Mouse (Mus musculus): ENCODE data around the gene 4931414P19Rik. TPM values are rescaled to one million over a fixed set of nuclear protein-coding genes. Genes with fewer than 3 reads are reported as not detected.

The 4931414P19Rik gene
- total and polyA plus RNA-seq, 3 experiments = 1.5 to 2.9 (median 2.7) TPM

DNA sequence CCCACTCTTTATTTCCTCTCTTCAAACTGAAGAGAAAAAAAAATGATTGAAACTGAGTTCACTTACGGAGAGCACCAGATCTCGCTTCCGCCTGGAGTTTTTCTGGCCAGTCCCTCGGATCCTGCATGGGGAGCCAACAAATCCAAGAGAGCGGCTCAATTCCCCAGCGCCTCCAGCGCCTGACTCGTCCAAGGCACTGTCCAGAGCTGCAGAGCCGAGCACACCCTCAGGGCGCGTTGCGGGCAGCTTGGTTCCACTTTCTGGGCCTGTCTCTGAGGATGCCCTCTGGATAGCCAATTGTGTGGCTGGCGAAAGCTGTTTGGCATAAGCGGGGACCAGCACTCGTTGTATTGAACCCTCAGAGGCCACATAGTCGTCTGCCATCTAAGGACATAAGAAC lies 14.7 kb downstream of the 4931414P19Rik start:
- dilution Hi-C loops (cut with MboI; ENCODE audit: extremely low pct_ligation_motif_present, extremely low pct_unique_long_range_greater_than_20kb, low sequenced_read_pairs) = no loop called here
- peaks cover 0 to 14% of the 10 kb centered on the region in 2 experiments for H3K36me3 ChIP-seq (replicated peaks in 1 of 2; ENCODE audit: control insufficient read depth in 1 of 2, insufficient read depth in 1 of 2, low read length in 1 of 2)
- no peak for DNase-seq (ENCODE audit: extremely low read depth)
- H3K27ac ChIP-seq (ENCODE audit: insufficient read depth, low read depth) = no peak overlapping the region
- H3K9me3 ChIP-seq (replicated peaks; ENCODE audit: low read length) = peaks cover 6% of the 10 kb centered on the region
- no peak overlapping the region for H3K4me2 ChIP-seq (ENCODE audit: insufficient read depth, low read depth, poor library complexity, severe bottlenecking)
- H3K9ac ChIP-seq (ENCODE audit: insufficient read depth, low read depth) = no peak overlapping the region
- H3K79me2 ChIP-seq (replicated peaks; ENCODE audit: control insufficient read depth, extremely low read depth, insufficient read depth, poor library complexity, severe bottlenecking) = no peaks in the 10 kb centered on the region
- TF ChIP-seq NRF1 (IDR thresholded peaks at IDR 0.05; ENCODE audit: low read depth, low read length) = no peak
- no peak for TF ChIP-seq PAX5 (IDR thresholded peaks at IDR 0.05; ENCODE audit: low read length)
- no peak for TF ChIP-seq RAD21 (IDR thresholded peaks at IDR 0.05; ENCODE audit: low read depth, low read length)
- no peak for TF ChIP-seq KAT2A (IDR thresholded peaks at IDR 0.05; ENCODE audit: insufficient replicate concordance, low read length)
- no peak for TF ChIP-seq HCFC1 (IDR thresholded peaks at IDR 0.05; ENCODE audit: low read depth, low read length)
- TF ChIP-seq ZC3H11A (IDR thresholded peaks at IDR 0.05; ENCODE audit: low read depth, low read length) = no peak
- no peak for TF ChIP-seq ZMIZ1 (IDR thresholded peaks at IDR 0.05; ENCODE audit: low read depth, low read length)
- TF ChIP-seq MXI1 (IDR thresholded peaks at IDR 0.05; ENCODE audit: low read depth, low read length) = no peak
- TF ChIP-seq EP300 (IDR thresholded peaks at IDR 0.05; ENCODE audit: low read length) = no peak
- TF ChIP-seq ETS1 (conservative IDR thresholded peaks at IDR 0.05; ENCODE audit: low read depth, low read length) = no peak
- TF ChIP-seq UBTF (IDR thresholded peaks at IDR 0.05; ENCODE audit: low read depth, low read length) = no peak
- TF ChIP-seq POLR2A (IDR thresholded peaks at IDR 0.05; ENCODE audit: low read depth, low read length) = no peak
- TF ChIP-seq MEF2A (IDR thresholded peaks at IDR 0.05; ENCODE audit: borderline replicate concordance, low read depth, low read length) = no peak
- no peak for TF ChIP-seq BHLHE40 (IDR thresholded peaks at IDR 0.05; ENCODE audit: low read depth, low read length)
- no peak for TF ChIP-seq IRF4 (IDR thresholded peaks at IDR 0.05; ENCODE audit: low read depth, low read length)
- no peak overlapping the region for H3K4me3 ChIP-seq (replicated peaks in 1 of 3; ENCODE audit: low read depth in 2 of 3, low read length in 2 of 3, poor library complexity in 1 of 3)
- H3K4me1 ChIP-seq (ENCODE audit: control insufficient read depth in 1 of 2, insufficient read depth in 2 of 2) = no peaks in the 10 kb centered on the region
- in situ Hi-C loops (cut with MboI; ENCODE audit: low pct_ligation_motif_present, low pct_unique_long_range_greater_than_20kb, low sequenced_read_pairs) = loop anchor here (5.0 kb wide), 1 partner anchor 46 kb away; no protein-coding TSS in a partner anchor
- H3K27me3 ChIP-seq (replicated peaks) = no peaks in the 10 kb centered on the region

DNA sequence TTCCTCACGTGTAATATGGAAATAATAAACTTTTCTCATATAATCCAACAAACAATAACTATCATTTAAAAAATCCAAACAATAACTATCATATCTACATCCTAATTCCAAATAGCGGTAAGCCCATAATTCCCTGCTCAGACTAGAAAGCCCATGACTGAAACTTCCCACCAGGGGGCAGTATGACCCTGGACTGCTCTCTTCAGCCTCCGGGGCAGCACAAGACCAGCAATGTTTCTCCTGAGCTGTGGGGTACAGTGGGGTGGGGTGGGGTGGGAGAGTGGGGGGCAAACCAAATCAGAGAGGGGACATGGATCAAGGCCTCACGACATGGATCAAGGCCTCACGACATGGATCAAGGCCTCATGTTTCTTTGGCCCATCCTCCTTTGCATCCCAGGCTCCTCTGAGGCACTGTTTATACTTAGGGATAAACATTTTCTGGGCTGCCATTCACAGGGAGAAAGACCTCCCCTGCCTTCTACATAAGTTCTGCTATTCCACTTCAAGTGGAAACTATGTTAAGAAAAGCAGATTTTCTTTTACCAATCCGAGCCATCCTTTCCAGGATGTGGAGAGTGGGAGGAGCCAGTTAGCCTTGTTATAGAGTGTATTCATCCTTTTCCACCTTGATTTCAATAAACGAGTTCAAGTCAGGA lies 22.0 kb downstream of the 4931414P19Rik start:
- peak; percentile 49 for DNase-seq (ENCODE audit: extremely low read depth)
- Histone ChIP-seq H3K4me2 (ENCODE audit: insufficient read depth, low read depth, poor library complexity, severe bottlenecking) (no peak overlapping the region), H3K9me3 (replicated peaks; ENCODE audit: low read length) (no peaks in the 10 kb centered on the region), H3K9ac (ENCODE audit: insufficient read depth, low read depth) (no peak overlapping the region), H3K27ac (ENCODE audit: insufficient read depth, low read depth) (no peak overlapping the region), H3K4me3 (replicated peaks in 1 of 3; ENCODE audit: low read depth in 2 of 3, low read length in 2 of 3, poor library complexity in 1 of 3) (no peak overlapping the region), H3K36me3 (replicated peaks in 1 of 2; ENCODE audit: control insufficient read depth in 1 of 2, insufficient read depth in 1 of 2, low read length in 1 of 2) (peaks cover 3 to 17% of the 10 kb centered on the region in 2 experiments), H3K79me2 (replicated peaks; ENCODE audit: control insufficient read depth, extremely low read depth, insufficient read depth, poor library complexity, severe bottlenecking) (no peaks in the 10 kb centered on the region), H3K27me3 (replicated peaks) (no peaks in the 10 kb centered on the region), H3K4me1 (ENCODE audit: control insufficient read depth in 1 of 2, insufficient read depth in 2 of 2) (peaks cover 0 to 12% of the 10 kb centered on the region in 2 experiments; a peak in 1 of 4 replicates)
- TF ChIP-seq ETS1 (conservative IDR thresholded peaks at IDR 0.05; ENCODE audit: low read depth, low read length) = no peak
- no peak for TF ChIP-seq IRF4 (IDR thresholded peaks at IDR 0.05; ENCODE audit: low read depth, low read length)
- TF ChIP-seq CTCF (conservative IDR thresholded peaks at IDR 0.05 in 1 of 2, IDR thresholded peaks at IDR 0.05 in 1 of 2; ENCODE audit: low read depth in 2 of 2, low read length in 2 of 2) = peak; percentile 7 to 66; a peak in 2 of 4 replicates
- TF ChIP-seq SMC3 (IDR thresholded peaks at IDR 0.05; ENCODE audit: low read depth, low read length) = peak; percentile 46
- peak; percentile 38 for TF ChIP-seq RAD21 (IDR thresholded peaks at IDR 0.05; ENCODE audit: low read depth, low read length)
- no peak for TF ChIP-seq ELF1 (IDR thresholded peaks at IDR 0.05; ENCODE audit: low read depth, low read length)
- in situ Hi-C loops (cut with MboI; ENCODE audit: low pct_ligation_motif_present, low pct_unique_long_range_greater_than_20kb, low sequenced_read_pairs) (no loop called here), dilution Hi-C loops (cut with MboI; ENCODE audit: extremely low pct_ligation_motif_present, extremely low pct_unique_long_range_greater_than_20kb, low sequenced_read_pairs) (no loop called here)
